Mouse (Mus musculus) thymus, postnatal 0 days (tissue): Measurements from ENCODE around the gene Sh2d1b2. TPM values are rescaled to one million over a fixed set of nuclear protein-coding genes. Genes with fewer than 3 reads are reported as not detected.
"Not testable (repeated sequence)": the region's sequence is repeated elsewhere in the genome, so short reads cannot be mapped to it uniquely, and the experiment has no call there.

Experiments
- DNase-seq: peaks from one replicate; pipeline ENCODE4 v3.0.0-alpha.2; 2015; ENCODE audit warnings: low spot score
- polyA plus RNA-seq: library from polyadenylated mRNA; unstranded; fragments of >200 nt; fragmentation: Nextera tagmentation; extraction: Ambion mirVana; gene quantifications from 2 replicates; pipeline ENCODE4 v1.2.1, GENCODE M21; 2015

The Sh2d1b2 gene
- polyA plus RNA-seq: not detected in 2 replicates

DNA sequence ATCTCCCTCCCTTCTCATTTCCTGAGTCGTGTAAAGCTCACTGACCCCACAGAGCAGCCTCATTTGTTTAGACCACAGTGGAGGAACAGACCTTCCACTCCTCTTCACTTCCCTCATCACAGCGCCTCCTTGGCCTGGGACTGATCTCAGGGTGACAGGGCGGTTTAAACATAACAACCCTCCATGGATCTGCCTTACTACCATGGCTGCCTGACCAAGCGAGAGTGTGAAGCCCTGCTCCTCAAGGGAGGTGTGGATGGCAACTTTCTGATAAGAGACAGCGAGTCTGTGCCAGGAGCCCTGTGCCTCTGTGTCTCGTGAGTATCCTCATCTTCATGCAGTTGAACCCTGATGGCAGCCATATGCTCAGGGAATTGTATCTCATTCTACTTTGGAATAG lies at the start of gene Sh2d1b2:
Gene Sh2d1b2, plus strand, starts transcription at position 62 of the 400 bp plus-strand sequence.
- not testable (repeated sequence) for DNase-seq

DNA sequence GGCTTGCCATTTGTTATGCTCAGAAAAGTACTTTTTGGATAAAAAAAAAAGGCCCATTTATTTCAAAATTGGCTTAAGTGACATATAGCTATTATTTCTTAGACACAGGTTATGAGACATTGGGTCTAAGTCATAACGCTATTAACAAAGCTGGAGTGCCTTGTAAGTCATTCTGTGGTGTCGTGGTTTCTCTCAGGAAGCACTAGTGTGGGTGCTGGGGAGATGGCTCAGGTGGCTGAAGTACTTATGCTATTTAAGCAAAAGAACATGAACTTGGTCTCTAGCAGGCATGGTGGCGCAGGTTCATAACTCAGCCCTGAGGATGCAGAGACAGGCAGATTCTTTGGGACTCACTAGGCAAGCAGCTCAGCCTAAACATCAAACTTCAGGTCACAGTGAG lies 47.4 kb upstream of the Sh2d1b2 start:
- DNase-seq: no peak

DNA sequence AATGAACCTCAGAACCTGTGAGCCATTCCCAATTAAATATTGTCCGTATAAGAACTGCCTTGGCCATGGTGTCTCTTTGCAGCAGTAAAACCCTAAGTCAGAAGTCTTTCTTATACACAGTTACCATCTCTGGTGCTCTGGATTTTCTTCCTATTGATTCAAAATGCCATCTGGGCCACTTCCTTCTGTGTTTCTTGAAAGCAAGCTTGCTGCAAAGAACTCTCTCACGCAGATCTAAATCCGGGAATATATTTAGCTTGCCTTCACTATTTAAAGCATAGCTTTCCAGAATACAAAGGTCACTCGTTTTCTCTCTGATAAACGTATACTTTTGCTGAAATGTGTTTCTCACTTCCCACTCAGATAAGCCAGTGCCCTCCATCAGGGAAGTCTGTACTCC lies 46.0 kb upstream of the Sh2d1b2 start:
- DNase-seq: no peak

DNA sequence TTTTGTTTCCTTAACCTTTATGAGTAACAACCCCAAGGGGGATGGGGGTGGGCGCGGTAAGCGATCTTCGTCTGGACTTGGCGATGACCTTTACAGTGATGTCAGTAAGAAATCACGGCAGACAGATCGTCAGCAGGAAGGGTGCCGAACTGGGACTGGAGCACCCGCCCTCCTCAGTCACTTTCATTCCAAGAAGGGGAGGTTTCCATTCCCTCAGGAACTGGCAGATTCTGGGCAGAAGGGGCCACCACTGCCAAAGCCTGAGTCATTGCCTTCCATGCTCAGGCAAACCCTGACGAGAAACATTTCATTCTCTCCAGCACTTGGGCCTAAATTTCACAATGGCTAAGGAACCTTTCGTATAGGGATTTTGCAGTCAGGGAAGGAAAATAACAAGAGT lies 43.9 kb upstream of the Sh2d1b2 start:
- no peak for DNase-seq

DNA sequence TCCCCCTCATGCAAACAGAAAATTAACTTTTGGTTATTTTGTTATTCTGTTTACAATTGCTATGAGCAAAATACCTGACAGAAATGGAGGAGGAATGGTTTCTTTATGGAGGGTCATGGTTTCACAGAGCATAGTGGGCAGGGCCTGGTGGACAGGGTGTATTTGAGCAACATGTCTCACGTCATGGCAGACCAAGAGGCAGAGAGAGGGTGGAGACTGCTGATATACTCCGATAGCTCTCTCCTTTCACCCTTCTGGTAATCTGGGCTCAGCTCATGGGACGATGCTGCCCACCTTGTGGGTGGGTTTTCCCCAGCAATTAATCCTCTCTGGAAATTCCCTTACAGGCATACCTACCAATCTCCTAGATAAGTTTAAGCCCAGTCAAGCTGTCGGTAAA lies 42.3 kb upstream of the Sh2d1b2 start:
- no peak for DNase-seq

DNA sequence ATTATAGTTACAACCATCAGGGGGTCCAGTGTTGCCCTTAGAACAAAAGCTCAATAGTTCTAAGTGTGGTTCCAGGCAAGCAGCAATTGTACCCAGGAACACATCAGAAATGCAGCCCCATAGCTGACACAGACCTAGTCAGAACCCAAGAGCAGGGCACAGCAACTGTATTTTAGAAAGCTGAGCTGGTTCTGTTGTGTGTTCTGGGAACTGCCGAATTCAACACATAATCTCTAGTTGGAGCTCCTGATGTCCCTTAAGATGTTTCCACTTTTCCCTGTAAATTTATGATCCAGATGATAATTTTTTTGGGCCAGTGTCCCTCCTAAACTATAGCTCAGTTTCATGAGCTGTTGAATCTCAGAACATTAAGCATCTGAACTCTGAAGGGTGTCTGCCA lies 40.6 kb upstream of the Sh2d1b2 start:
- DNase-seq: no peak

DNA sequence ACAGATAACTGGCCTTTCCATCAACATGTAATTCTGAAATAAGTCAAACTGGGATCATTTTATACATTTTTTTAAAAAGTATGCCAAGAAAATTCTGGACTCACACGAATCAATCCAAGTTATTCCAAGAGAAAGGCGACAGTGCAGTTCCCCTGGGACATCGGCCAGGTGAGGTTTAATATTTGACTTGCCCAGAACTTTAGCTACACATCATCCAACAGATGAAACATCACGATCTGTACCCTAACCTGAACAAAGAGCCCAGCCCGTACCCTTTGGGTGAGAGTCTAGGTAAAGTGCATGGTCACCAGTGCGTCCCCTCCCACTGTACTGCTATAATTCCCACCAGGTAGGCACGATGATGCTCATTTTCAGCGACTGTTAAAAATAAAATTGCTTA lies 36.3 kb upstream of the Sh2d1b2 start:
- DNase-seq: no peak

DNA sequence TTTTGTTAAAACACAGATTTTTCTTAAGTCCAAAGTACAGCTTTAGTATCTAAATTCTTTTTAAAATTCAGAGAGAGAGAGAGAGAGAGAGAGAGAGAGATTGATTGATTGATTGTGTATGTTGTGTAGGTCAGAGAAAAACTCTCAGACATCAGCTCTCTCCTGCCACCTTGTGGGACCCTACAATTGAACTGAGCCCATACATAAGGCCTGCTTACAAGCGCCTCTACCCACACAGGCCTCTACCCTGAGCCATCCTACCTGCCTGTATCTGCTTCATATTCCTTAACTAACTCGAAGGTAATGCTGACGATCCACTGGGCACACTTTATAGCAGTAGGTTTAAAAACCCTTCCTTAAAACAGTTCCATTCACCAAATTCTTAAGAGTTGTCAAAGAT lies 32.2 kb upstream of the Sh2d1b2 start:
- peak; percentile 9 for DNase-seq

DNA sequence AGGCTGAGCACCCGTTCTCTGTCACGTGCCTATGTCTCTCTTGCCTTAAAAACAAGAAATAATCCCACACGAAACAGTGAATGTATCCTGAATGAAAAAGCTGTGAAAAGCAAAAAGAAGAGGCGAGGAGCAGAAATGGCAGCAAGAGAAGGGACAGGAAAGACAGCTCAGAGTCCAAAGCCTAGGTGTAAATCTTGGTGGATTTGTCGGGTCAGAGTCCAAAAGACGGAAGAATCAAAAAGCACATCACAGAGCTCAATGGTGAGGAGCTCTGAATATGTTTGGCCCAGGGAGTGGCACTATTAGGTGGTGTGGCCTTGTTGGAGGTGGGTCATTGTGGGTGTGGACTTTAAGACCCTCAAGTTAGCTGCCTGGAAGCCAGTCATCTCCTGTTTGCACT lies 26.2 kb upstream of the Sh2d1b2 start:
- no peak for DNase-seq

DNA sequence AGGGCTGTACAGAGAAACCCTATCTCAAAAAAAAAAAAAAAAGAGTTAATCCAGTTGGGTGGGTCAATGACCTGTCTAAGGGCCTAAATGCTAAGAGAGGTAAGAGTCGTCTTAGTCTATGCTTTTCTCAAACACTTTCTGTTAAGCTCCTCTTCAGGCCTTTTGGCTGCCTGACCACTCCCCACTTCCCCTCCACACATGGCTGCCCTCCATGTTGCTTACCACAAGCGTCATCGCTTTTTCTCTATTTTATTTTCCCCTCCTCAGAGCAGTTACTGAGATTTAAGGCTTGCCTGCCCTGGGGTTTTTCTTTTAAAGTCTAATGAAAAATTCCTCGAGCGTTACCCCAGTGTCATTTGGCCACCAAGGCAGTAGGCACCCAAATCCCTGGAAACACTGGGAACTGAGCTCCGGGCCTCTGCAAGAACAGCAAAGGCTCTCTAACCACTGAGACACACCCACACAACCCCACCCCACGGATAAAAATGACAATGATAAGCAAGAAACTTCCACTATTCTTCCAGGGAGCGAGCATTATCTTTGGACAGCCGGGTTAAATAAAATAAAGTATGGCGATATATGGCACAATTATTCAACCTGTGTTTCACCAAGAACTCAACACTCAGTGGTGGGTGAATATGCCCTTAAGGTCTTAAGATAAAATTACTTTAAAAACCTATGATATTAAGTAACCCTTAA lies 19.2 kb upstream of the Sh2d1b2 start:
- no peak for DNase-seq

DNA sequence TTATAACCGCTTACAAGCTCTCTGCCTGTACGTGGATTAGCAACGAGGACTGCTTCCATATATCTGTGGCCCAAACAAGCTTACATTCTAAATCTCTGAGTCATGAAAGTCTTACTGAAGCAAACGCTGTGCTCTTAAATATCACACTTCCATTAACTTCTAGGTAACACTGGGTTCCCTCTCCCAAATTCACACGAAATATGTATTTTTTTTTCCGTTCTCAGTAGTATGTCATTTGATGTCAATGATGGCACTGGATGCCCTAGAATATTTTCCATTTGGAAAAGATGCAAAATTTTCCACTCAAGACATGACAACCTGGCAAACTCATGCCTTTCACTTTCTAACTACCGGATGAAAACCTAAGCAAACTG lies 18.2 kb upstream of the Sh2d1b2 start:
- no peak for DNase-seq

DNA sequence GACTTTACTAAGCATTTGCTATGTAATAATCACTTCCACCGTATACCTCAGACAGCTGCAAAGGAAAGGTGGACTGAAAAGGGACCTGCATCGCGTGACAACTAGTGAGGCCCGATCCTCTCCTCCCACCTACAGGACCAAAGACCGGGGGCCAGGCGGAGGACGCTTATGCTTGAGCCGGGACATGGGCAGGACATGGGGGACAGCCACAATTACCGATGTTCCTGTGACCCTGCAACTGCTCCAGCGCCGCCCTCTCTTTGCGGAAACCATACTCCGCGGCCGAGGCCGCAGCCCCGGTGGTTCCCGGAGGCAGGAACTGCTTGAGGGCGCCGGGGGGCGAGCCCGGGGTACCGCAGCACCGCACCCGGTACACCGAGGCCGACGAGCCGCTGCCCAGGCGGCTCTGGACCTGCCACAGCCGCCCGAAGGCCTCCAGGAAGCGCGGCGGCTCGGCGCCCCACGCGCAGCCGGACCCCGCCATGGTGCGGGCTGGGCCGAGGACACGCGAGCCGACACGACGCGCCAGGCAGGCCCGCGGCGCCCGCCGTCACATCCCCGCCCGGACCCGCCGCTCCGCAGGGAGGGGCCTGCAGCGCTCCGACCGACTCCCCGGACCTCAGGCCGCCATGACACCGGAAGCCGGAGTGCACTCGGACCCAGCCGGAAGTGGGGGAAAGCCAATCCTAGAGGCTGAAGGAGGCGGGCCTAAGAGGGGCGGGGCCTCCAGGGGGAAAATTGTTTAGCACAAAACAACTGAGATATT lies 17.6 kb upstream of the Sh2d1b2 start, which contains the start of gene Uhmk1:
Gene Uhmk1, minus strand, starts transcription at position 641 of the 766 bp plus-strand sequence.
- DNase-seq: peak; percentile 87

DNA sequence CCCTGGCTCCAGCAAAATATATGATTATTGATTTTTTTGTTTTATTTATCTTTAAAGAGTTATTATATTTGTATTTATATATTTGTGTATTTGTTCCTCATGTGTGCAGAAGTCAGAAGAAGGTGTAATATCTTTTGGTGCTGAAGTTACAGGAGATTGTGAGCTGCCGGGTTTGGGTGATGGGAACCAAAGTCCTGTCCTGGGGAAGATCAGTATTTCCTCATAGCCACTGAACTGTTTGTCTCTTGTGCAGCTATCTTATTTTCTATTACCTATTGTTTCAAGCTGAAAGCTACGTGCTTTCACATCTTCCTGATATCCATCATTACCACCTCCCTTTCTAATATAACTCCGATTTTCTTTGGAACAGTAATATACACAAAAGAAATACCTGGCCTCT lies 17.0 kb upstream of the Sh2d1b2 start:
- DNase-seq: no peak

DNA sequence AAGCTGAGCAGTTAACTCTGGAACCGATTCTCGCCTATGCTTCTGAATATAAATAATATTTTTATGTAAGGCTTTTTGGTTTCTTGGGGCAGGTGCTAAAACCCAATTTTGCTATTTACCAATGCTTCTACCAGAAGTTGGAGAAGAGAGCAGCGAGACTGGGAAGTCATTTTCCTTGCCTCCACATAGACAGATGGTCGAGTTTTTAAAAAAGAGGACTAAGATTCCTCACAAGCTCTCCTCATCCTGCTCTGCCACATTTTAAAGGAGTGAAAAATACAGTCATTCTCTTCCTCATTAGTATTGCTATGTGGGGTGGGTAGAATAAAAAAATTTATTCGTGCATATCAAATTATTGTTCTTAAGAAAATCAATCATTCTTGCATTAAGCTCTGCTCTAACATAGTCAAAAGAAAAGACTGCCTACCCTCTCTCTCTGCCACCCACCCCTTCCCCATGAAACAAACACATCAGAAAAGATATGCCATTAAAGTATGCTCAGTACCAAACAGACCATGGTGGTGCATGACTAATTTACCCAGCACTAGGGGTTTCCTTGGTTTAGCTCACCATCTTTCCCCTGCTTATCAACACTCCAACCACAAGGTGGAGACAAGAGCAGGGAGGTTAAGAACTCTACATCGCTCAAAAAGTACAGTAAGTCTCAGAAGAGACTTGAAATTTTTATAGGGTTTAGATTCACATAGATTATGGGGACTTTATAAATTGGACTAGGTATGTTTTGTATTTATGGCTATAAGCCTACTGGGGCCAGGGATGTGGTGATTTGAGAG lies 14.3 kb upstream of the Sh2d1b2 start:
- DNase-seq: peak; percentile 46

DNA sequence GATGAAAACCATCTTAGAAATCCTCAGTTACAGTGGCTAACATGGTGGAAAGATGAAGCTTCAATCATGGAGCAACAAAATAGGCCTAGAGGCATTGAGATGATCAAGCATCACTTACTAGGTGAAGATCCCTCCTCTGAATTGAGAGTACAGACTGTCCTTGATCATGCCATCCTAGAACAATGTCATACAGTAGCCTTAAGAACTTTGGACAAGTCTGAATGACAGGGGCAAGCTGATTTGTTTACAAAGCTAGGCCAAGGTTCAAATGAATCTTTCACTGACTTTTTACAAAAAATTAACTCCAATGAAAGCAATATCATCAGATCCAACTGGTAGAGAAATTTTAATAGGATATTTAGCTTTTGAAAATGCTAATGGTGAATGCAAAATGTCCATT lies 12.2 kb upstream of the Sh2d1b2 start:
- no peak for DNase-seq

DNA sequence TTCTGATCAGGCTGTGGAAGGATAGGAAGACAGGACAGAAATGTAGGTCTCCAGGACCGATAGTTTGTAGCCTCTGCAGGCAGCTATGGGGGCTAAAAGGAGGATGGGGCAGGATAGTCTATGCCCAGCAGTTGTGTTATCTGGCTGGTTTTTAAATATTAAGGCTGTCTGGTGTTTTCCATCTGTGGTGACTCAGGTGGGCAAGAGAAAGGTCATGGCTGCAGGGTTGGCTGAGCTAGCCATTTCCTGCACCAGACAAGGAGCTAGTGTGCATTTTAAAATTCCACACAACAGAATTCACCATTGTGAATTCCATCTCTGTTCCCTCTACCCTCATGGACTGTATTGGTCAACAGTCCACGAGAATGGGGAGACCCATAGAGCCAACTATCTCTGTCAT lies 9.3 kb upstream of the Sh2d1b2 start:
- no peak for DNase-seq

DNA sequence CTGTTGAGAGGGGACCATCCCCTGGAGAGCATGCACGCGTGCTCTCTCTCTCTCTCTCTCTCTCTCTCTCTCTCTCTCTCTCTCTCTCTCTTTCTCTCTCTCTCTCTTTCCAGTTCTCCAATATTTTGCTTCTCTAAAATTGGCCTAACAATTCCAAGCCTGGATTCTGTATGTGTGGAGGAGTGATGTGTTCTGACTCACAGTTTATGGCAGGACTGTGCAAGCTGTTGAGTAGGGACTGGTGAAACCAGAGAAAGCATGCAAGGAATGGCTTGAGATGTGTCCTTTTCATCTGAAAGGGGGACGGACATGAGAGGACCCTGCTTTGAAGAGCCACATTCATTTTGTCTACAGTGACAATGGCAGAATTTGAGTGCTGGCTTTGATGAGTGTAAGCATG lies 12.5 kb downstream of the Sh2d1b2 start:
- no peak for DNase-seq

DNA sequence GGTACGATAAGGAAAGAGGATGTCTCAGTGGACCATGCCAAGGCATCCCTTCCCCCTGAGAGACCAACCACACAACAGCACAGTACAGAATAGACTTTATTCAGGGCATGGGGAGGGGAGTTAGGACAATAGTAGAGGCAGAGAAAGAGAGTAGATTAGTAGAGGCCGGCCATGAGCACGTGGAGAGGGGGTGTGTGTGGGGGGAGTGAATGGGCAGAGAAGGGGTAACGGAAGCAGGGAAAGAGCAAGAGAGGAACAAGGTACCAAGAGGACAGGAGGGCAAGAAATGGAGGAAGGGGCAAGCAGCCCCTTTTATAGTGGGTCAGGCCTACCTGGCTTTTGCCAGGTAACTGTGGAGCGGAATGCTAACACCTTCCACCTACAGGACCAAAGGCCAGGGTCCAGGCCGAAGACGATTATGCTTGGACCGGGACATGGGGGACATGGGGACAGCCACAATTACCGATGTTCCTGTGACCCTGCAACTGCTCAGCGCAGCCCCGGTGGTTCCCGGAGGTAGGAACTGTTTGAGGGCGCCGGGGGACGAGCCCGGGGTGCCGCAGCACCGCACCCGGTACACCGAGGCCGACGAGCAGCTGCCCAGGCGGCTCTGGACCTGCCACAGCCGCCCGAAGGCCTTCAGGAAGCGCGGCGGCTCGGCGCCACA lies 22.5 kb downstream of the Sh2d1b2 start:
- DNase-seq: no peak

DNA sequence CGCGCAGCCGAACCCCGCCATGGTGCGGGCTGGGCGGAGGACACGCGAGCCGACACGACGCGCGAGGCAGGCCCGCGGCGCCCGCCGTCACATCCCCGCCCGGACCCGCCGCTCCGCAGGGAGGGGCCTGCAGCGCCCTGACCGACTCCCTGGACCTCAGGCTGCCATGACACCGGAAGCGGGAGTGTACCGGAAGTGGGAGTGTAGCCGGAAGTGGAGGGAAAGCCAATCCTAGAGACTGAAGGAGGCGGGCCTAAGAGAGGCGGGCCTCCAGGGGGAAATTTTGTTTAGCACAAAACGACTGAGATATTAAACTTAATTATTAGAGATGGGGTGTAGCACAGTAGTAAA lies 23.0 kb downstream of the Sh2d1b2 start:
- peak; percentile 78 for DNase-seq

DNA sequence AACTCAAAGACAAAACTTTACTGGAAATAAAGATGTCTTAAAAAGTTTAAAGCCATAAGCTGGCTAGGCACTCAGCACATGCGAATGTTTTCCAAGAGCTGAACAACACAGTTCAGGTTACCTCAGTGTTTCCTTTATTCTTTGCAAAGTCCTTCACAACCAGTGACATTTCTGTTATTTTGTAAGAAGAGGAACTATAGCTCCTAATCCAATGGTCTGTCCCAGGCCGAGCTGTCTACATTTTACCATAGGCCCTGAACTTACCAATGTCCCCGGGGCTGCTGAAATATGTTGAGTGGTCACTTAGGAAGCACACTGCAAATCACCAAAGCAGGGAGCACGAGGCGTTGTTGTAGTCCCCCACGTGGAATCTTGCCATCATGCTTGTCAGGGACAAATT lies 37.7 kb downstream of the Sh2d1b2 start:
- DNase-seq: no peak

DNA sequence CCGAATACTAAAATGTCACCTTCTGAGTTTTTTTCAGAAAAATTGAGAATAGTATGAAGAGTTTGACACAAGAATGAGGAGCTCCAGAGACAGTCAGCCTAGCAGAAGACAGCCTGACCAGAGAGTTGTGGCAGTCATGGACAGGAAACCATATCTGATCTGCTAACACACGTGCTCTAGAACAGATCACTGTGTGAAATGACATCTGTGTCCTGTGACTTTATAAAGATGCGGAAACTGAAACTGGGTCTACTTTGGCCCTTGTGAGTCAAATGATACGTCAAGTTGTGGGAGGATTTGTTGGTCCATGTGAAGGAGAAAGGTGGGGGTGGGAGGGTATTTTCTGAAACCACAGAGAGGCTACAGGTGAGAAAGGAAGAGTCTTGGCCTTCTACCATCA lies 38.1 kb downstream of the Sh2d1b2 start:
- DNase-seq: no peak

DNA sequence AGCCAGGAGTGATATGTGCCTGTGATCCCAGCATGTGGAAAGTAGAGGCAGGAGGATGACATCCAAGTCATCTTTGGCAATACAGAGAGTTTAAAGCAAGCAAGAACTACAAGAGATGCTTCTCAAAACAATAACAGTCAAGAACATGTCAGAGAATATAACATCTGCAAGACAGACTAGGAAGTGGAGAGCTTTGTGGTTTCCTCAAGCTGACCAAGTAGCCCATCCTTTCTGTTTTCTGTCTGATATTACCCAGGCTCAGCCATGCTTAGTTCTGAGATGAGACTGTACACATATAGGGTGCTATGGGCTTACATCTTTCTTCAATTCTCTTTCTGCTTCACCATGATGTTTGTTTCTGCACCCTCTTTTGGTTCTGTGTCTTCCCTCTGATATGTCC lies 40.7 kb downstream of the Sh2d1b2 start:
- no peak for DNase-seq
